Mouse (Mus musculus): ENCODE results near the gene Fbxl13. TPM values are rescaled to one million over a fixed set of nuclear protein-coding genes. Genes with fewer than 3 reads are reported as not detected.
A peak's percentile ranks its signal among the peaks of the same experiment; 100 is the strongest.

Gene Fbxl13
- polyA plus RNA-seq, 1 experiment from 2014 or later, result 0.13 TPM

DNA sequence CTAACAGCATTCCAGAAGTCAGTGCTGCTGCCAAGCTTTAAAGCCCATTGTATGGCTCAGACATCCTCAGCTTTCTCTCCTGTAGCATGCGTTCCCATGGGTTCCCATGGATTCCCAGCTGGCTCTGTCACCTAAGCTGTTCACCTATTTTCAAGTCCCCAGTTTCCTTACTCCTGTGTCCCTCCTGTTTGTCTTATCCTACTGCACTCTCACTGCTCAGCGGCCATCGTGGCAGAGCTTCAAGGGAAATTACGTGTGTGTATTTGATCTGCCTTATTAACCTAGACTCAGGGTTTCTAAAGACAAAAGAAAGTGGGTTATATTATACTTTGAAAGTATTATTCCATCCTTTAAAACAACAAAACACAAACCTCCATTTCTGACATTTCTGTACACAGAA lies 156.3 kb downstream of the Fbxl13 start:
- H3K36me3 ChIP-seq, result no peaks in the 10 kb centered on the region
- no peaks in the 10 kb centered on the region for H3K27me3 ChIP-seq (replicated peaks)
- no peak overlapping the region for H3K27ac ChIP-seq (replicated peaks)
- no peak overlapping the region for H3K4me2 ChIP-seq
- ATAC-seq (ENCODE audit: low FRiP score), result no peak
- no peak overlapping the region for H3K4me3 ChIP-seq (replicated peaks)
- WGBS, result 70% methylated on average over 4 of the region's 4 CpGs
- no peaks in the 10 kb centered on the region; the same call in 1 of the 2 replicates for H3K4me1 ChIP-seq
- H3K9me3 ChIP-seq (replicated peaks), result no peaks in the 10 kb centered on the region
- H3K9ac ChIP-seq (replicated peaks), result no peak overlapping the region

DNA sequence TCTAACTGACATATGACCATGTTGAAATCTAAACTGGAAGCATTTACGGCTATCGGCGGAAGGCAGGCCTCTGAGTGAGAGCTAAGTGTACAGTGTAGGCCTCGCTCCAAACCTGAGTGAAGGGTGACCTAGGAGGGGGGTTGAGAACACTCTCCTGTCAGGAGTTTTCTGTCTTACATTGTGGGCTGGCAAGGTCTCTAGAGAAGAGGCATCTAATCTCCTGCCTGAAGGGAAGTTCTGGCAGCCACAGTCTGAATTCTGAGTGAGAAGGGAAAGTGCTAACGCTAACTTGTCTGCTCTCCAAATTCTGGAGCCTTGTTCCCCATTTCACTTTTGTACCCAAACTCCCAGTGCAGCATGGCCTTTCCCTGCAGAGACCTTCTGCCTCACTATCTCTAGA lies 156.9 kb downstream of the Fbxl13 start:
- Histone ChIP-seq H3K27me3 (replicated peaks) (no peaks in the 10 kb centered on the region), H3K36me3 (no peaks in the 10 kb centered on the region), H3K4me2 (no peak overlapping the region), H3K4me3 (replicated peaks) (no peak overlapping the region), H3K4me1 (no peaks in the 10 kb centered on the region; the same call in 1 of the 2 replicates), H3K9me3 (replicated peaks) (no peaks in the 10 kb centered on the region), H3K27ac (replicated peaks) (peak overlapping the region; percentile 45), H3K9ac (replicated peaks) (no peak overlapping the region)
- 89% methylated on average over 5 of the region's 5 CpGs for WGBS
- ATAC-seq (ENCODE audit: low FRiP score), result no peak

DNA sequence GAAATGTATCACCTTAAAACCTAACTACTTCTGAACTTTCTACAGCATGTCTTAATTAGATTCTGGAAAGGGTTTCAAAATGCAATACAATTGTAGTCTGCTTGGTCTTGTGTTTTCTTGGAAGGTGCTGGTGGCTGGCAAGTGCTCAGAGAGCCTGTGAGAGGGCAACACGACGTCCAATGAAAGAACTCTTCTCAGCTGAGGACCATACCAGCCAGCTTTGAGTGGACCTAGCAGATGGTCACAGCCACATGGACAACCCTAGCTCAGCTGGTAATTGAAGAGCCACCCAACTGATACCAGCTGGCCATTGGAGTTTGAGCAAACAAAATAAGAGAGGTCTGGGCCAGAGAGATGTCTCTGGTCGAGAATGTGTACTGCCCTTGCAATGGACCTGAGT lies 157.7 kb downstream of the Fbxl13 start:
- no peak for ATAC-seq (ENCODE audit: low FRiP score)
- H3K9ac ChIP-seq (replicated peaks), result no peak overlapping the region
- no peak overlapping the region for H3K27ac ChIP-seq (replicated peaks)
- WGBS, result 92% methylated on average over 3 of the region's 3 CpGs
- H3K27me3 ChIP-seq (replicated peaks), result no peaks in the 10 kb centered on the region
- no peak overlapping the region for H3K4me3 ChIP-seq (replicated peaks)
- H3K36me3 ChIP-seq, result no peaks in the 10 kb centered on the region
- no peak overlapping the region for H3K4me2 ChIP-seq
- H3K9me3 ChIP-seq (replicated peaks), result no peaks in the 10 kb centered on the region
- no peaks in the 10 kb centered on the region; the same call in 1 of the 2 replicates for H3K4me1 ChIP-seq

DNA sequence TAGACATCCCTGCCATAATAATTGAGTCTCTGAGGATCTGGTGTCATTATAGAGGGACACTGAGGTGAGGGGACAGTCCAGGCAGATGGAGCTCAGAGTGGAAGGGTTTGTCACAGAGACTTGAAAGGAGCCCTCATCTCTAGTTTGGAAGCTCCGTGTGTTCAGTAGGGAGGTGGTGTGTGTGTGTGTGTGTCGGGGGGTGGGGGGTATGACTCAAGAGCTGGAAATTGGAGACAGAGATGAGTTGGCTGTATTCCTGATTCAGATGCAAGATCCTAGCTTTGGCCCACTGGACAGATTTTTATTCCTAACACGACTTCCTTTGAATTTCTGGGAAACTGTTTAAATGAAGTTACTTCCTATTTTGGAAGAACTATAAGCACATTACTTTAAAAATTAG lies 158.1 kb downstream of the Fbxl13 start:
- H3K9ac ChIP-seq (replicated peaks), result no peak overlapping the region
- no peaks in the 10 kb centered on the region for H3K36me3 ChIP-seq
- WGBS, result 93% methylated on average over 3 of the region's 3 CpGs
- H3K4me2 ChIP-seq, result no peak overlapping the region
- peaks cover 3% of the 10 kb centered on the region; the same call in 1 of the 2 replicates for H3K4me1 ChIP-seq
- H3K27me3 ChIP-seq (replicated peaks), result no peaks in the 10 kb centered on the region
- no peak overlapping the region for H3K4me3 ChIP-seq (replicated peaks)
- no peaks in the 10 kb centered on the region for H3K9me3 ChIP-seq (replicated peaks)
- no peak overlapping the region for H3K27ac ChIP-seq (replicated peaks)
- ATAC-seq (ENCODE audit: low FRiP score), result no peak

DNA sequence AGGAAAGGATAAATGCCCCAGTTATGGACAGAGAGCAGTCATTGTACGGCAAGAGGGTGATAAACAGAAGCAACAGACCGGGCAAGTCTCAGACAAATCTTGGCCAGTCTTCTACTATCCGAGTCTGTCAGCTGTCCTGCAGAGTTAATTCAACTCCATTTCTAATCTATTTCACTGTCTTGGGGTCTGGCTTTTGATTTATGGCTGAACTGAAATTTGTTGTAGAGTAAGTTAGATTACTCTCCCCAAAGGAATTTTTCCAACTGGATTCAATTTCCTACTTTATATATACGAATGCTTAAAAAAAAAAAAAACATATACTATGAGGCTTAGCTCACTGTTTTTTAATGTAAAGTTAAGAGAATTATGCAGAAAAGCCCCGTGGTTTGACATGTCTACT lies 158.6 kb downstream of the Fbxl13 start:
- H3K4me2 ChIP-seq, result no peak overlapping the region
- H3K4me1 ChIP-seq, result peaks cover 3% of the 10 kb centered on the region; the same call in 1 of the 2 replicates
- no peak overlapping the region for H3K4me3 ChIP-seq (replicated peaks)
- no peak overlapping the region for H3K27ac ChIP-seq (replicated peaks)
- no peaks in the 10 kb centered on the region for H3K9me3 ChIP-seq (replicated peaks)
- no peak overlapping the region for H3K9ac ChIP-seq (replicated peaks)
- no peaks in the 10 kb centered on the region for H3K36me3 ChIP-seq
- 88% methylated on average over 5 of the region's 5 CpGs for WGBS
- no peak for ATAC-seq (ENCODE audit: low FRiP score)
- H3K27me3 ChIP-seq (replicated peaks), result no peaks in the 10 kb centered on the region

DNA sequence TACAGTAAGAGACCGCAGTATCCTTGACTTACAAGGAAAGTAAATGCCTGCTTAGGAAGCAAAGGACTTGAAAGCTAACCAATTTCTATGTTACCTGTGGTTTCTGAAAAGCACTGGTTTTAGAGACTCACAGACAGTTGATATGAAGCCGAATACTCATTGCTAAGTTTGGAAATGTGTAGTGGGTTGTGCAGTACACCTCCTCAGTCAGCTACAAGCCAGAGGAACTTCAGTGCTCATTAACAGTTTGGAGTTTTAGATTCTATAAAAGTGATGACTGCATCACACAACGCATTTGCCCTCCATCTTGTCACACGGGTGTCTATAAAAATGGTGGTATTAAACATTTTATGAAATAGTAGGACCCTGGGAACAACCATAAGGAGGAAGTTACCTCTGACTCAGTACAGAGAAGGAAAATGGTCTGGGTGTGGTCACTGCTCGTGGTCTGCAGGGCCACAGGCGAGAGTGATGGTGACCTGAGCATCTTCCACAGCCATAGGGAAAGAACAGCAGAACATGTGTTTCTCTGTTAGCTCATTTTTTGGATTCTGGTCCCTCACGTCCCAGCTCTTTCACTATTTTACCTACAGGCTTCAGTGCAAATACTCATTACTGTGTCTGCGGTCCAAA lies 160.1 kb downstream of the Fbxl13 start:
- H3K9ac ChIP-seq (replicated peaks), result no peak overlapping the region
- no peaks in the 10 kb centered on the region for H3K36me3 ChIP-seq
- H3K4me1 ChIP-seq, result peaks cover 3% of the 10 kb centered on the region; the same call in 1 of the 2 replicates
- no peaks in the 10 kb centered on the region for H3K9me3 ChIP-seq (replicated peaks)
- ATAC-seq (ENCODE audit: low FRiP score), result no peak
- WGBS, result 96% methylated on average over 8 of the region's 8 CpGs
- H3K27me3 ChIP-seq (replicated peaks), result no peaks in the 10 kb centered on the region
- H3K4me2 ChIP-seq, result no peak overlapping the region
- no peak overlapping the region for H3K27ac ChIP-seq (replicated peaks)
- no peak overlapping the region for H3K4me3 ChIP-seq (replicated peaks)

DNA sequence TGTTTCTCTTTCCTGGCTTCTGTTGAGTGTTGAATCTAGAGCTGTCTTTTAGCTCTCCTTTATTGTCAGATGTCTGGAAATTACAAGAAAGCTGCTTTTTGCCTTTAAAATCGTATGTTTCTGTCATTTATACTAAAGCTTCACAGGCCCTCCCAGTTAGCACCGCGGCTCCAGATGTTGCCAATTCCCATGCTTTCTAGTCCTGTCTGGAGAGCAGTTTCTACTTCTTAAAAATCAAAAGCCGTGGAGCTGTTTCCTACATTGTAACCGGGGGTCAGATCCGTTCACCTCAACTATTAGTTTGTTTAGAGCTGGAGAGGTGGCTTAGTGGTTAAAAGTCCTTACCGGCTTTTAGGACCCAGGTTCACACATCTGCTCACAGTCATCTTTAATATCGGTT lies 162.2 kb downstream of the Fbxl13 start:
- 0 out of 2 replicates have a peak, but pooled peaks cover 3% of the 10 kb centered on the region for H3K4me1 ChIP-seq
- H3K27ac ChIP-seq (replicated peaks), result no peak overlapping the region
- H3K36me3 ChIP-seq, result no peaks in the 10 kb centered on the region
- H3K4me3 ChIP-seq (replicated peaks), result no peak overlapping the region
- H3K9ac ChIP-seq (replicated peaks), result no peak overlapping the region
- WGBS, result 85% methylated on average over 8 of the region's 8 CpGs
- no peaks in the 10 kb centered on the region for H3K9me3 ChIP-seq (replicated peaks)
- H3K4me2 ChIP-seq, result no peak overlapping the region
- ATAC-seq (ENCODE audit: low FRiP score), result no peak
- no peaks in the 10 kb centered on the region for H3K27me3 ChIP-seq (replicated peaks)

DNA sequence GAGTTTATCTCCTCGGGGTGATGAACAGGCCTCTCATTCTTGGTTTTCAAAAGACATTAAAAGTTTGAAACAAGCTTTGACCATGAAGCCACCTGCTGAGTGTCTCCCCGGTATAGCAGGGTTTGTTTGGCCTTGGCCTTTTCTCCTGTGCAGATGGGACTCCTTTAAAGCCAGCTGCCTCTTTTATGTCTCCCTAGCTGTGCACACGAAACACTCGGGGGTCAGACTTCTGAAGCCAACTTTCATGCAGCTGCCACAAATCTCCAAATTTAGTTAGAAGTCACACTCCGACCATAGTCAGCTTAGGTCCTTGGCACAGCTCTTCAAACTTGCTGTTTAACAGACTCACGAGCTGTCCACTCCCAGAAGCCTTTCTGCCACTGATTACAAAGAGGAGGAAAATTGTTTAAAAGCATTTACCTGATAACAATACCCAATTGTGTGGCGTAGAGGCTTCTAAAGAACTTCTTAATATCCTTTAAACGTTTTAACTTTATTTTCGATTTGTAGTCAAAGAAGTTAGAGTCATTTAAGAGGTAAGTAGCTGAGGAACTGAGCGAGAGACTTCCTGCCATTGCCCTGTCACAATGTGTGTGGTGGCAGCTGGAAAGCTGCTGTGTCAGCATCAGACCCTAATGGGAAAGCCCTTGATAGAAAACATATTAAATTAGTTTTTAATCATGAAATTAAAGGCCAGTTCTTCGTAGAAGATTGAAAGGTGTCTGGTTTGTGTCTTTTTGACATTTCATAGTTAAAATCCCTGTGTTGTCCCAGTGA lies 162.8 kb downstream of the Fbxl13 start:
- no peak overlapping the region for H3K4me2 ChIP-seq
- H3K36me3 ChIP-seq, result no peaks in the 10 kb centered on the region
- no peak for ATAC-seq (ENCODE audit: low FRiP score)
- H3K9me3 ChIP-seq (replicated peaks), result no peaks in the 10 kb centered on the region
- no peak overlapping the region for H3K9ac ChIP-seq (replicated peaks)
- no peak overlapping the region for H3K27ac ChIP-seq (replicated peaks)
- H3K27me3 ChIP-seq (replicated peaks), result no peaks in the 10 kb centered on the region
- 0 out of 2 replicates have a peak, but pooled peaks cover 3% of the 10 kb centered on the region for H3K4me1 ChIP-seq
- 23% methylated on average over 11 of the region's 11 CpGs for WGBS
- H3K4me3 ChIP-seq (replicated peaks), result no peak overlapping the region

DNA sequence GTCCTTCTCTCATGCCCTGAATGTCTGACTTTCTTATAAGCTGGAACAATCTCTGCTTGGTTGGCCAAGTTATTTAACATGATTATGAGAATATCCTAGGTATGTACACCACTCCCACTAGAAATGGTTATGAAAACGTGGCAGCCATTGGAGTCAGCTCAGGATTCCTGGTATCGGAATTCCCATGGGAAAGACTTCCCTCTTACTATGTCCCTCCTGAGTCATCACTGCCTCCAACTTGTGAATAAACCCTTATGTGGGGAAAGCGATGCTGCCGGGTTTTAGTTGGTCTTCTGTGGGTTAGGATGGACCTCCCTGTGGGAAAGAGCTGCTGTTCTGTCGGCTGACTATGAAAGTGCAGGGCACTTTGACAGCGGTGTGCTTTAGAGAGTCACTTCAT lies 163.9 kb downstream of the Fbxl13 start:
- H3K9ac ChIP-seq (replicated peaks), result no peak overlapping the region
- no peak overlapping the region for H3K4me2 ChIP-seq
- no peaks in the 10 kb centered on the region for H3K9me3 ChIP-seq (replicated peaks)
- H3K4me3 ChIP-seq (replicated peaks), result no peak overlapping the region
- no peak for ATAC-seq (ENCODE audit: low FRiP score)
- 76% methylated on average over 6 of the region's 6 CpGs for WGBS
- H3K4me1 ChIP-seq, result 0 out of 2 replicates have a peak, but pooled peaks cover 3% of the 10 kb centered on the region
- no peak overlapping the region for H3K27ac ChIP-seq (replicated peaks)
- no peaks in the 10 kb centered on the region for H3K27me3 ChIP-seq (replicated peaks)
- no peaks in the 10 kb centered on the region for H3K36me3 ChIP-seq

DNA sequence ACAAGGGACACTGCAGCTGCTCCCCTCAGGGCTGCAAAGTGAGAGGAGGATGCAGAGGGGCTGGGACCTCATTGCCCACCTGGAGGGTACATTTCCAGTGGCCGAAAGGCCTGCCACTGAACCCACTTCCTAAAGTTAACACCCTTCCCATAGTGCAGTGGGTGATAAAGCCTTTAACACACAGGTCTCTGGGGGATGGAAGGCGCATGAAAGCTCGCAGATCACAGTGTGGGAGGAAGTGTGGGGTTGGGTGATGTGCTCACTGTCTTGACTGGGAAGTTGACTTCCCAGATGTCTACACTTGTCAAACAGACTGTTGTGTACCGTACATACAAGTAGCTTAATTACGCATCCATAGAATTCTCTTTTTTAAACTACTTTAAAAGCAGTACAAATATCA lies 165.7 kb downstream of the Fbxl13 start:
- Histone ChIP-seq H3K9ac (replicated peaks) (no peak overlapping the region), H3K4me1 (0 out of 2 replicates have a peak, but pooled peaks cover 3% of the 10 kb centered on the region), H3K4me3 (replicated peaks) (no peak overlapping the region), H3K9me3 (replicated peaks) (no peaks in the 10 kb centered on the region), H3K4me2 (no peak overlapping the region), H3K36me3 (no peaks in the 10 kb centered on the region), H3K27me3 (replicated peaks) (no peaks in the 10 kb centered on the region), H3K27ac (replicated peaks) (no peak overlapping the region)
- WGBS, result 89% methylated on average over 5 of the region's 5 CpGs
- no peak for ATAC-seq (ENCODE audit: low FRiP score)

DNA sequence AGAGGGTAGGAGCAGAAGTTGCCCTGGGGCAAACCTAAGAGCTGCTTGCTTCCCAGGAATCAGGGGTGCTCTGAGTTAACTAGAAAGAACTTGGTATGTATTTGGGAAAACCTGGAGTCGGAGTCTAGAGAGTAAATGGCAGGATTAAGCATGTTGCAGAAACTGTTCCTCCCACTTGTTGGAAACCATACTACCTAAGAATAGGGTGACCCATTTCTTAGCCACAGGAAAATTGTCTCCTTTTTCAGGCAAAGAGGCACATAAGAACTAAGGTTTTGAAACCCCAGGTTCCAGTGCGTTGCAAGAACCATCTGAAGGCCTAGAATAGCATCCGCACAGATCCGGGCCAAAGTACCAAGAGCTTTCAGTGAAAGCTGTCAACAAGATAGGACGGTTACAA lies 167.0 kb downstream of the Fbxl13 start:
- no peaks in the 10 kb centered on the region for H3K27me3 ChIP-seq (replicated peaks)
- H3K4me2 ChIP-seq, result no peak overlapping the region
- H3K9me3 ChIP-seq (replicated peaks), result no peaks in the 10 kb centered on the region
- ATAC-seq (ENCODE audit: low FRiP score), result no peak
- H3K36me3 ChIP-seq, result no peaks in the 10 kb centered on the region
- 0 out of 2 replicates have a peak, but pooled peaks cover 3% of the 10 kb centered on the region for H3K4me1 ChIP-seq
- no peak overlapping the region for H3K27ac ChIP-seq (replicated peaks)
- no peak overlapping the region for H3K9ac ChIP-seq (replicated peaks)
- H3K4me3 ChIP-seq (replicated peaks), result no peak overlapping the region
- WGBS, result 96% methylated on average over 5 of the region's 5 CpGs

DNA sequence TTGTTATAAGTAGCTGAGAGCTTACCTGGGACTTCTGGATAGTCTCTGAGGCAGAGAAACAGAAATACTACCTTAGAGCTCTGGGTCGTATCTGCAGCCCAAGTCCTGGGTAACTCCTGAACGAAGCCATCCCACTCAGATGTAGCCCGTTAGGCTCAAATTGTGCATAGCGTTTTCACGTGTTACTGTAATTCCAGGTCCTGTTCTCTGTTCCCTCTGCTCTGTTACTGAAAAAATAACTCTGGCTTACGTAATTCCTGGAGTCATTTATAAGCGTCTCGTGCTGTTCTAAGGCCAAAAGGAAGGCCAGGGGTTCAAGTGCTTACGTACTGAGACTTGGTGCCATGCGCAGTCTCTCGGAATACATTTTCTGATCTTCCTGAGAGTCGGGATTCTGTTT lies 177.3 kb downstream of the Fbxl13 start:
- H3K27me3 ChIP-seq (replicated peaks), result no peaks in the 10 kb centered on the region
- H3K4me3 ChIP-seq (replicated peaks), result no peak overlapping the region
- no peak for ATAC-seq (ENCODE audit: low FRiP score)
- WGBS, result 91% methylated on average over 12 of the region's 12 CpGs
- no peak overlapping the region for H3K9ac ChIP-seq (replicated peaks)
- H3K27ac ChIP-seq (replicated peaks), result no peak overlapping the region
- H3K36me3 ChIP-seq, result no peaks in the 10 kb centered on the region
- peaks cover 4% of the 10 kb centered on the region; the same call in 1 of the 2 replicates for H3K4me1 ChIP-seq
- H3K9me3 ChIP-seq (replicated peaks), result no peaks in the 10 kb centered on the region
- H3K4me2 ChIP-seq, result no peak overlapping the region

Measured in neural tube, embryonic 15.5 days (tissue).